11 mouse cellular contexts compared by ENCODE assay signal in the genomic region with DNA sequence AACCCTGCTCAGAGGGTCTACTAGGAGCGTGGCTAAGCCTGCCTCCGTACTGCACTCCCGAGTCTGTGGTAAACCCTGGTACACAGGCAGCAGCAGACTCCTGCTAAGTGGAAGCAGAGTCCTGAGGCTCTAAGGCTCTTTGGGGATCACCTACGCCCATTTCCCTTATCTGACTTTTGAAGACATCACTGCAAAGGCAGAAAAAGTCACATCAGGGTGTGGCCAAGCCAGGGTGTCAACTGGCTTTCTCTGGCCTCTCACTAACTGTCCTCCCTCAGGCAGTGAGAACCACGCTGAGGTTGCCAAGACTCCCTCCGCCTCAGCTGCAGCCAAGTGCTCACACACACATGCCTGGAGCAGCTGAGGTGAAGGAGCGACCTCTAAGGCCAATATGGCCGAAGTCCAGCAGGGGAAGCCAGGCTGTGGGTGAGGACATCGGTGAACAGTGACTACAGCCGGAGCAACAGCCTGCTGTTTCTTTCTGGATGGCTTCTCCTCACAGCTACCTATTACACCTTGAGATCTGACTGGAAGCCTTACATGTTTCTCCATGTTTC.
A peak's percentile ranks its signal among the peaks of the same experiment; 100 is the strongest.
DNase-seq lines count a peak whose midpoint lies in the region; ATAC-seq and TF ChIP-seq lines count a peak whose summit lies in the region.
"Had no signal": no experiment of that assay in that cellular context is flagged by ENCODE, and none has a peak within 500 bp of the region (broad histone marks: within the 10 kb centered on the region; RNA-seq: fewer than 3 reads in every experiment).

No protein-coding gene starts in this region.

- H3K9ac ChIP-seq in liver, embryonic 14.5 days (replicated peaks), result no peak overlapping the region
- no peak overlapping the region for H3K9ac ChIP-seq in kidney, embryonic 15.5 days
- H3K9ac ChIP-seq: limb, embryonic 13.5 days had no signal

- H3K27ac ChIP-seq in cerebellum, adult 2 months (ENCODE audit: insufficient read depth, low read length), result no peak overlapping the region
- no peak overlapping the region for H3K27ac ChIP-seq in liver, embryonic 14.5 days
- no peak overlapping the region for H3K27ac ChIP-seq in kidney, embryonic 15.5 days
- H3K27ac ChIP-seq: limb, embryonic 13.5 days had no signal

- DNase-seq in cerebellum, postnatal 10 days, result peak; percentile 63 to 70
- no peak for DNase-seq in cerebellum, adult 2 months
- peak; percentile 20 for DNase-seq in NIH3T3 (ENCODE audit: low read depth)
- peak; percentile 73 for DNase-seq in gastrocnemius, postnatal 25 days
- DNase-seq in liver, embryonic 14.5 days (ENCODE audit: low read depth in 3 of 3, low spot score in 3 of 3), result peak; percentile 34 to 40 (median 35)
- no peak for DNase-seq in kidney, postnatal 14 days
- DNase-seq in thymus, postnatal 14 days, result no peak
- DNase-seq: kidney, adult 11 months had no signal

- ATAC-seq in liver, embryonic 14.5 days (ENCODE audit: insufficient read depth), result peak; percentile 81
- no peak for ATAC-seq in kidney, embryonic 15.5 days (replicated peaks; ENCODE audit: low FRiP score)
- ATAC-seq: activated CD4-positive, CD25-positive, alpha-beta regulatory T cell, adult 4 months had no signal

- 40% methylated on average over 10 of the region's 10 CpGs for WGBS in cerebellum, adult 2 months
- WGBS in liver, embryonic 14.5 days (ENCODE audit: insufficient replicate concordance), result 52% methylated on average over 10 of the region's 10 CpGs
- WGBS in kidney, embryonic 15.5 days, result 72% methylated on average over 10 of the region's 10 CpGs

- no peak overlapping the region for H3K4me2 ChIP-seq in liver, embryonic 14.5 days (ENCODE audit: low read depth)
- no peak overlapping the region for H3K4me2 ChIP-seq in kidney, embryonic 15.5 days
- H3K4me2 ChIP-seq: limb, embryonic 13.5 days had no signal

- no peaks in the 10 kb centered on the region for H3K4me1 ChIP-seq in cerebellum, adult 2 months (ENCODE audit: control insufficient read depth, insufficient read depth, low read length)
- peaks cover 9 to 10% of the 10 kb centered on the region in 2 experiments for H3K4me1 ChIP-seq in liver, embryonic 14.5 days (replicated peaks; ENCODE audit: control insufficient read depth in 2 of 2, insufficient read depth in 2 of 2, low read length in 1 of 2)
- H3K4me1 ChIP-seq in kidney, embryonic 15.5 days, result peaks cover 10% of the 10 kb centered on the region

- no peak overlapping the region for H3K4me3 ChIP-seq in cerebellum, adult 2 months (replicated peaks; ENCODE audit: insufficient read depth, low read depth, low read length)
- no peak overlapping the region for H3K4me3 ChIP-seq in liver, embryonic 14.5 days (ENCODE audit: insufficient read depth in 1 of 2, low read depth in 2 of 2, low read length in 2 of 2)
- no peak overlapping the region for H3K4me3 ChIP-seq in kidney, embryonic 15.5 days (replicated peaks)
- H3K4me3 ChIP-seq: limb, embryonic 13.5 days had no signal

- TF ChIP-seq EP300 in liver, embryonic 14.5 days (IDR thresholded peaks at IDR 0.05; ENCODE audit: low read depth), result no peak

- TF ChIP-seq CTCF in cerebellum, adult 2 months (IDR thresholded peaks at IDR 0.05; ENCODE audit: borderline replicate concordance, insufficient read depth, low read depth, low read length), result no peak
- TF ChIP-seq CTCF in liver, embryonic 14.5 days (IDR thresholded peaks at IDR 0.05; ENCODE audit: low read depth), result no peak

- no peak for TF ChIP-seq POLR2A in cerebellum, adult 2 months (IDR thresholded peaks at IDR 0.05; ENCODE audit: borderline replicate concordance, insufficient read depth, low read length)

- no peaks in the 10 kb centered on the region for H3K36me3 ChIP-seq in liver, embryonic 14.5 days (replicated peaks; ENCODE audit: control insufficient read depth, insufficient read depth, low read depth)
- H3K36me3 ChIP-seq in kidney, embryonic 15.5 days, result no peaks in the 10 kb centered on the region
- H3K36me3 ChIP-seq: limb, embryonic 13.5 days had no signal

- no peaks in the 10 kb centered on the region for H3K9me3 ChIP-seq in liver, embryonic 14.5 days (ENCODE audit: control insufficient read depth, low read length)
- no peaks in the 10 kb centered on the region for H3K9me3 ChIP-seq in kidney, embryonic 15.5 days (replicated peaks)

- H3K27me3 ChIP-seq in cerebellum, adult 2 months (ENCODE audit: control insufficient read depth, insufficient read depth, low read length), result no peaks in the 10 kb centered on the region
- no peaks in the 10 kb centered on the region for H3K27me3 ChIP-seq in liver, embryonic 14.5 days (ENCODE audit: control insufficient read depth, insufficient read depth, low read length)
- H3K27me3 ChIP-seq in kidney, embryonic 15.5 days, result no peaks in the 10 kb centered on the region
- H3K27me3 ChIP-seq: limb, embryonic 13.5 days had no signal

Comparison
In these comparisons a context has a peak if more than half of its experiments do, and no peak if none do; other contexts are left out.
1. DNase-seq: peak in cerebellum, postnatal 10 days (2 of 2), NIH3T3 (single experiment), gastrocnemius, postnatal 25 days (single experiment) and liver, embryonic 14.5 days (3 of 3); none in cerebellum, adult 2 months (0 of 2), kidney, postnatal 14 days (single experiment) and thymus, postnatal 14 days (single experiment).